8 mouse cellular contexts compared by ENCODE assay signal in genomic region chr11:62077157-62077865, GRCm38 (mm10).
DNase-seq lines count a peak whose midpoint lies in the region; ATAC-seq and TF ChIP-seq lines count a peak whose summit lies in the region.

No protein-coding gene starts in this region.

- H3K27me3 ChIP-seq in forebrain, embryonic 10.5 days (ENCODE audit: poor library complexity, severe bottlenecking), result peaks cover 8% of the 10 kb centered on the region; the same call in 1 of the 2 replicates
- no peaks in the 10 kb centered on the region for H3K27me3 ChIP-seq in intestine, postnatal 0 days (replicated peaks; ENCODE audit: control insufficient read depth, insufficient read depth, low read length)
- no peaks in the 10 kb centered on the region for H3K27me3 ChIP-seq in midbrain, embryonic 11.5 days (ENCODE audit: control insufficient read depth, insufficient read depth, low read length)

- peaks cover 18% of the 10 kb centered on the region for H3K4me1 ChIP-seq in forebrain, embryonic 10.5 days
- no peaks in the 10 kb centered on the region for H3K4me1 ChIP-seq in intestine, postnatal 0 days (replicated peaks; ENCODE audit: control insufficient read depth, insufficient read depth, low read length)
- H3K4me1 ChIP-seq in midbrain, embryonic 11.5 days (ENCODE audit: control insufficient read depth, insufficient read depth, low read length), result peaks cover 3% of the 10 kb centered on the region; the same call in 1 of the 2 replicates

- peak overlapping the region; percentile 65 for H3K4me3 ChIP-seq in forebrain, embryonic 10.5 days
- H3K4me3 ChIP-seq in intestine, postnatal 0 days (ENCODE audit: low read depth, low read length), result peak overlapping the region; percentile 75
- H3K4me3 ChIP-seq in midbrain, embryonic 11.5 days (ENCODE audit: low read depth, low read length), result peak overlapping the region; percentile 83

- WGBS in forebrain, embryonic 10.5 days, result 2% methylated on average over 41 of the region's 51 CpGs
- 1% methylated on average over 40 of the region's 51 CpGs for WGBS in intestine, postnatal 0 days
- 2% methylated on average over 47 of the region's 51 CpGs for WGBS in midbrain, embryonic 11.5 days

- peak overlapping the region; percentile 96 for H3K27ac ChIP-seq in forebrain, embryonic 10.5 days
- peak overlapping the region; percentile 98 for H3K27ac ChIP-seq in intestine, postnatal 0 days (ENCODE audit: low read depth, low read length)
- peak overlapping the region; percentile 87 for H3K27ac ChIP-seq in midbrain, embryonic 11.5 days (ENCODE audit: low read depth, low read length)

- peak overlapping the region; percentile 90 for H3K4me2 ChIP-seq in intestine, postnatal 0 days (replicated peaks; ENCODE audit: low read depth)
- peak overlapping the region; percentile 82 for H3K4me2 ChIP-seq in midbrain, embryonic 11.5 days

- no peak for TF ChIP-seq CTCF in intestine, postnatal 0 days (IDR thresholded peaks at IDR 0.05; ENCODE audit: low read depth)

- H3K36me3 ChIP-seq in forebrain, embryonic 10.5 days (replicated peaks), result no peaks in the 10 kb centered on the region
- no peaks in the 10 kb centered on the region for H3K36me3 ChIP-seq in intestine, postnatal 0 days (ENCODE audit: control insufficient read depth, insufficient read depth)
- no peaks in the 10 kb centered on the region for H3K36me3 ChIP-seq in midbrain, embryonic 11.5 days (ENCODE audit: control insufficient read depth, insufficient read depth, low read length)

- ATAC-seq in intestine, postnatal 0 days, result peak; percentile 81
- no peak; the same call in 1 of the 2 replicates for ATAC-seq in midbrain, embryonic 11.5 days (ENCODE audit: low FRiP score)
- ATAC-seq in activated CD4-positive, CD25-positive, alpha-beta regulatory T cell, adult 4 months, result no peak

- no peaks in the 10 kb centered on the region for H3K9me3 ChIP-seq in forebrain, embryonic 10.5 days
- no peaks in the 10 kb centered on the region for H3K9me3 ChIP-seq in intestine, postnatal 0 days (ENCODE audit: control insufficient read depth)
- H3K9me3 ChIP-seq in midbrain, embryonic 11.5 days (ENCODE audit: control insufficient read depth, low read length), result no peaks in the 10 kb centered on the region

- peak overlapping the region; percentile 87 for H3K9ac ChIP-seq in intestine, postnatal 0 days (ENCODE audit: low read depth, low read length)
- peak overlapping the region; percentile 89 for H3K9ac ChIP-seq in midbrain, embryonic 11.5 days (ENCODE audit: low read length)

- peak; percentile 4 for DNase-seq in adrenal gland, postnatal 25 days
- DNase-seq in adrenal gland, postnatal 10 days, result no peak
- peak; percentile 34 for DNase-seq in A20 (ENCODE audit: low read depth, low spot score)
- DNase-seq in forebrain, embryonic 10.5 days (ENCODE audit: extremely low spot score, low spot score), result no peak
- peak; percentile 97 for DNase-seq in midbrain, embryonic 11.5 days (ENCODE audit: low spot score, missing footprints)
- DNase-seq in frontal cortex, postnatal 36 days (ENCODE audit: low spot score in 2 of 2), result no peak

Comparison
In these comparisons a context has a peak if more than half of its experiments do, and no peak if none do; other contexts are left out.
1. DNase-seq: peak in adrenal gland, postnatal 25 days (single experiment), A20 (single experiment) and midbrain, embryonic 11.5 days (single experiment); none in adrenal gland, postnatal 10 days (single experiment), forebrain, embryonic 10.5 days (single experiment) and frontal cortex, postnatal 36 days (0 of 2).
2. Peak in every context shown above with its lines, with median percentiles within 50 percentile points of each other: H3K27ac ChIP-seq and H3K4me3 ChIP-seq.